Mouse (Mus musculus) heart, postnatal 25 days (tissue): ENCODE measurements around the gene Rpl11. TPM values are rescaled to one million over a fixed set of nuclear protein-coding genes. Genes with fewer than 3 reads are reported as not detected.
"Not testable (repeated sequence)": the region's sequence is repeated elsewhere in the genome, so short reads cannot be mapped to it uniquely, and the experiment has no call there.

Source experiments
- DNase-seq: peaks from one replicate; pipeline ENCODE4 v3.0.0; 2022; ENCODE audit warnings: low spot score
- intact Hi-C: fragments of 180-260 bp; cut with DNase I; formaldehyde crosslinking; loops from one replicate; pipeline ENCODE4 v1.15.1; 2025
- total RNA-seq, 2 experiments: library from RNA; stranded (reverse); gene quantifications; 2 replicates each; pipeline ENCODE4 v1.2.3; 2021

Gene Rpl11
- total RNA-seq, 2 experiments from 2014 or later = 230 to 252 TPM

- intact Hi-C loops = no loop called here
- no peak for DNase-seq
Measured at GRCm38 (mm10) chr4:136076776-136077538, 23.7 kb upstream of the Rpl11 start.

- intact Hi-C loops = loop anchor here (2.0 to 5.0 kb wide), 3 partner anchors 46 to 131 kb away; no protein-coding TSS in a partner anchor
- peak; percentile 57 for DNase-seq
Measured at GRCm38 (mm10) chr4:136071178-136071714, 18.0 kb upstream of the Rpl11 start.

GRCm38 (mm10) chr4:136070592-136070991 lies 17.4 kb upstream of the Rpl11 start:
- intact Hi-C loops = loop anchor here (1.0 to 5.0 kb wide), 4 partner anchors 47 to 132 kb away; no protein-coding TSS in a partner anchor
- no peak for DNase-seq

DNA sequence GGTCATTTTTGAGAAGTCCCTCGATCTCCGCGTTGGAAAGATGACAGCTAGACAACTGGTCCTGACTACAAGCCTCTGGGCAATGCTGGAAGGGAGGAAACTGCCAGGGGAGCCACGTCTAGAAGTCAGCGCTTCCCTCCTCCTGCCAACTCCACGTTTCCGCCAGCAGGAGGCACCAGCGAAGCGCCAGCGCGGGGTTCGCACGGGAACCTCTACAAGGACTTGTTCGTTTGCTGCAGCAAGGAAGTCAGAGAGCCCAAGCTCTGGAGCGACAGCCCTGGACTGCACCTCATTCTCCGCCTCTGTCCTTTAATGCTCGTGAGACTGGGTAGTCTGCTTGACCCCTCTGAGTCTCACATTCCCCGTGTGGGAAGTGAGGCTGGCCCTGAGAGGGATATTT lies 16.7 kb upstream of the Rpl11 start:
- intact Hi-C loops = loop anchor here (1.0 to 5.0 kb wide), 4 partner anchors 47 to 132 kb away; no protein-coding TSS in a partner anchor
- DNase-seq = peak; percentile 70

- intact Hi-C loops = no loop called here
- no peak for DNase-seq
Measured at GRCm38 (mm10) chr4:136069313-136069712, 16.1 kb upstream of the Rpl11 start.

GRCm38 (mm10) chr4:136063143-136063542 lies 9.9 kb upstream of the Rpl11 start:
- intact Hi-C loops = no loop called here
- no peak for DNase-seq

DNA sequence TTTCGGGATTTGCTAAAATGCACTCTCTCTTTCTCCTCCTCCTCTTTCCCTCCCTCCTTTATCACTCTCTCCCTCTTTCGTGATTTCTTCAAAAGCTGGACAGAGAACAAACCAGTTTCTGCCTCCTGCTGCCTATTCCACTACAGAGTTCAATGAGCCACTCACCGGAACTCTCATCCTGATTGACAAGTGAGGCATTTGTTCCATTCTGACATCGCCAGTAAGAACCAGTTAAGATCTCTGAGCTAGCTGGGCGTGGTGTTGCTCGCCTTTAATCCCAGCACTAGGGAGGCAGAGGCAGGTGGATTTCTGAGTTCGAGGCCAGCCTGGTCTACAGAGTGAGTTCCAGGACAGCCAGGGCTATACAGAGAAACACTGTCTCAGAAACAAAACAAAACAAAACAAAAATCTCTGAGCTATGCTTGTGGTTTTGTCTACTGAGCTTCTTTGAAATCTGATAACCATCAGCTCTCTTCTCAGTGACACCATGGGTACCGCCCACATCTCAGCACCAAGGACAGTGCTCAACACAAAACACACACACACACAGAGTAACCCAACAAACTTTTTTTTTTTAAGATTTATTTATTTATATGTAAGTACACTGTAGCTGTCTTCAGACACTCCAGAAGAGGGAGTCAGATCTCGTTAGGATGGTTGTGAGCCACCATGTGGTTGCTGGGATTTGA lies 6.7 kb upstream of the Rpl11 start:
- DNase-seq, intact Hi-C loops: not testable (repeated sequence)

- no peak for DNase-seq
- intact Hi-C loops = no loop called here
Measured at GRCm38 (mm10) chr4:136057916-136058315, 4.7 kb upstream of the Rpl11 start.

DNA sequence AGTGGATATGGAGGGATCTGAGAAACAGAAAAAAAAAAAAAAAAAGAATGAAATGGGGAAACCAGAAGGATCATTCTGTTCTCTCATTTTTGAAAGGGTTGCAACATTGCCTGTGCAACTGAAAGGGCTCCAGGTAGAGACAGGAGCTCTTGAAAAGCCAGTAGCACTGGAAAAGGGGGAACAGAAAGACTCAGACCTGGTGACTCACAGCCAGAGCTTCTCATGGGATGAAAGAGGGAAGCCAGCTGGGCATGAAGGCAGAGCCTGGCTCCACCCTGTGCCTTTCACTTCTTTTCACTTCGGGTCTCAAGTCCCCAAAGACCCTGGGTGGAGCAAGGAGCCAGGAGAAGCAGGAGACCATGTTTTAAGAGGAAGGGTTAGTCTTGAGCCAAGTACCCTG lies 2.8 kb upstream of the Rpl11 start:
- no peak for DNase-seq
- intact Hi-C loops = no loop called here

DNA sequence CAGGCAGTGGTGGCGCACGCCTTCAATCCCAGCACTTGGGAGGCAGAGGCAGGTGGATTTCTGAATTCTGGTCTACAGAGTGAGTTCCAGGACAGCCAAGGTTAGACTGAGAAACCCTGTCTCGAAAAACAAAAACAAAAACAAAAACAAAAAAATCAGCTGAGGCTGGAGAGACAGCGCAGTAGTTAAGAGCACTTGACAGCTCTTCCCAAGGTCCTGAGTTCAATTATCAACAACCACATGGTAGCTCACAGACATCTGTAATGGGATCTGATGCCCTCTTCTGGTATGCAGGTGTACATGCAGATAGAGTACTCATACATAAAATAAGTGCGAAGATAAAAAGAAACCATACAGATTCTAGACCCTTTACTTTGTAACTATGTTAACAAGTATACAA lies 615 bp upstream of the Rpl11 start:
- no peak for DNase-seq
- intact Hi-C loops = loop anchor here (2.0 to 5.0 kb wide), 4 partner anchors 33 to 548 kb away; partner anchors contain the start of genes Eloa, Gale, Kdm1a and Pithd1

DNA sequence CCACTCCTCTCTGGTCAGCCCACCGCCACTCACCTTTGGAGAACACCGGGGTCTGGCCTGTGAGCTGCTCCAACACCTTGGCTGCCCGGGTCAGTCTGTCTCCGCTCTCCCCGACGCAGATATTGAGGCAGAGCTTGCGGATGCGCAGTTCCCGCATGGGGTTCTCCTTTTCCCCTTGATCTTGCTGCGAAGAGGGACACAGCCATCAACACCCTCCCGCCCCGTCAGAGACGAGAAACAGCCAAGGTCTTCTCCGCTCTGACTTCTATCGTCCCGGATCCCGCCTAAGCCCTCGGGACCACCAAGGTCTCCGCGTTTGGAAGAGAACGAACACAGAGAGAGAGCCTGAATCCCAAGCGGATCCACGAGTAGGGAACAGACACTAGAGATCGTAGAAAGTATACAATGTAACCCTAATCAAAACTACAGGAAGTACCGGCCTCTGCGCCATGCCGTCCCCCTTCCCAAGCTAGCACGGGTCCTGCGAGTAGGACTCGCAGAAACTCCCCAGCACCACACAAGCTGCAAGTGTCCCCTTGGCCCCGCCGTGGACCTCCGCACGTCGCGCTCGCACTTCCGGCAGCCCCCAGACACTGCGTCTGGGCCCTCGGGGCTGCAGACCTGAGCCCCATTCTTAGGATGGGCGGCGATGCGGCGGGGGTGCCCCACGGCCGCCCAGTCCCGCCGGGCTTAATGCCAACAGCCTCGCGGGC lies 538 bp downstream of the Rpl11 start:
- intact Hi-C loops = loop anchor here (2.0 to 5.0 kb wide), 4 partner anchors 32 to 550 kb away; partner anchors contain the start of genes Eloa, Gale, Kdm1a and Pithd1
- no peak for DNase-seq

DNA sequence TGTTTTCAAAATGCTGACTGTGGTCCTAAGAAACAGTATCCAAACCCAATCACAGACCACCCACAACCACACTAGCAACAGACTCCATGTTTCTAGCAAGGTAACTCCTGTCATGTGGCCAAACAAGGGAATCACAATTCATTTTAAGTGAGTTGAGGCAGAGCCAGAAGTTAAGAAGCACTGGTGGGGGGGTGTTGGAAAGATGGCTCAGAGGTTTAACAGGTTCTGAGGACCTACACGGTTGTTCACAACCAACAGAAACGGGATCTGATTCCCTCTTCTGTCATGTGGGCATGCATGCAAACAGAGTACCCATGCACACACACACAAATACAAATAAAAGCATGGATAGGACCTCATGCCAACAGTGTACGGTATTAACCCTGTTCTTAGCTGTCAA lies 1.2 kb downstream of the Rpl11 start:
- intact Hi-C loops = loop anchor here (2.0 to 5.0 kb wide), 4 partner anchors 31 to 550 kb away; partner anchors contain the start of genes Eloa, Gale, Kdm1a and Pithd1
- DNase-seq = no peak

DNA sequence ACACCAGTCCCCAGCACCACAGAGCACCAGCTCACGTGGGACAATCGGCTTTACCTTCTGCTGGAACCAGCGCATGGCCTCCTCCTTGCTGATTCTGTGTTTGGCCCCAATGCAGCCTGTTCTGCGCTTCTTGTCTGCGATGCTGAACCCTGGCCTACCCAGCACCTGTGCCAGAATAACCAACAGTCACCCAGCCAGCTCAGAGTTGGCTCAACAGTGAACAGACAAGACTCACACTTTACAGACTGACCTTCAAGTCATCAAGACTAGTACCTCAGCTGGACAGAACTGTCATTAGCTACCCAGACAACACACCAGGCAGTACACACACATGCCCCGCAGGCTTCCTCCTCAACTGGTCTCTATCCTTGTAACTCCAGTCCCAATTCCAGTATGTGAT lies 3.0 kb downstream of the Rpl11 start:
- DNase-seq = no peak
- intact Hi-C loops = loop anchor here (5.0 kb wide), 3 partner anchors 63 to 552 kb away; partner anchors contain the start of genes Gale, Kdm1a and Pithd1

DNA sequence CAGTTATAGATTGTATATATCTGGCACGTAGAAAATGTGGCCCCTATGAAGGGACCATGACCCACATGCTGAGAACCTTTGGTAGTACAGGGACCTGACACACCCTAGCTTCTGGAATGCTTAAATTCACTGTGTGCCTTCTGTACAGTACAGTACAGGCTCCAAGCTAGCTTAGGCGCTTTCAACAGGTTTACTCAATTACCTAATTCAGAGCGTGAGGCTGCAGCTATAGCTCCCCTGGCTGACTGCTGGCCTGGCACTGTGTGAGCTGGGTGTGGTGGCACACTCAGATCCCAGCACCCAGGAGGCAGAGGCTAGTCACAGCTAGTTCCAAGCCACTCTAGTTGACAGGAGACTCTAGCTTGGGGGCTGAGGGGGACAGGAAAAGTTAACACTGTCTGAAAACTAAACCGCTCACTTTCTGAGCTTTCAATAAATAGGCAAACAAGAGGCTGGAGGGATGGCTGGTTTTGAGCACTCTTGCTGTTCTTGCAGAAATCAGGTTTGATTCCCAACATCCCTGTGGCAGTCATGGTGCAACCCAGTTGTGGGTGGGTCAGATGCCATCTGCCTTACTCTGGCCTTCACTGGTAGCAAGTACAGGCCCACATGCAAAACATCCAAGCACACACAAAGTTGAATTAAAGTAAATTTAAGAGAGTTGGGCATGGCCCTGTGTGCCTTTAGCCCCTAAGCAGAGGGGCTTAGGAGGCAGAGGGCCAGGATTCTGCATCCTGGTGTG lies 4.8 kb downstream of the Rpl11 start:
- no peak for DNase-seq
- intact Hi-C loops = no loop called here

GRCm38 (mm10) chr4:136047626-136048025 lies 5.6 kb downstream of the Rpl11 start:
- intact Hi-C loops = no loop called here
- DNase-seq = no peak

GRCm38 (mm10) chr4:136046888-136047287 lies 6.3 kb downstream of the Rpl11 start:
- DNase-seq = no peak
- intact Hi-C loops = no loop called here

DNA sequence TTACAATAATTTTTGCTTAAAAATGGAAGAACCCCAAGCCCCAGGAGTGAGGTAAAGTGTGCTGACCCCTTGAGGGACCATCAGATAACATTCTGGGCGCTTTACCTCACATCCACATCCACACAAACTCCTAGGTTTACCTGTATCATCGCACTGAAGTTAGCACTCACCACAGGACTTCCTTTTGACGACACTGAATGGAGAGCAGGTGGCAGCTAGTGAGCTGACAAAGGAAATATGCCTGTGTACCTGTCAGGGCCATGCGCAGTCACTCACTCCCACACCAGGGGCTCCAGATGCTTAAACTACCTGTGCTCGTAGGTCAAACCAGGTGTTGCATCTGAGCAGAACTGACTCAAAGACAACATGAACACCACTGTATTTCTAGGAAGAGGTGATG lies 8.1 kb downstream of the Rpl11 start:
- intact Hi-C loops = no loop called here
- no peak for DNase-seq

DNA sequence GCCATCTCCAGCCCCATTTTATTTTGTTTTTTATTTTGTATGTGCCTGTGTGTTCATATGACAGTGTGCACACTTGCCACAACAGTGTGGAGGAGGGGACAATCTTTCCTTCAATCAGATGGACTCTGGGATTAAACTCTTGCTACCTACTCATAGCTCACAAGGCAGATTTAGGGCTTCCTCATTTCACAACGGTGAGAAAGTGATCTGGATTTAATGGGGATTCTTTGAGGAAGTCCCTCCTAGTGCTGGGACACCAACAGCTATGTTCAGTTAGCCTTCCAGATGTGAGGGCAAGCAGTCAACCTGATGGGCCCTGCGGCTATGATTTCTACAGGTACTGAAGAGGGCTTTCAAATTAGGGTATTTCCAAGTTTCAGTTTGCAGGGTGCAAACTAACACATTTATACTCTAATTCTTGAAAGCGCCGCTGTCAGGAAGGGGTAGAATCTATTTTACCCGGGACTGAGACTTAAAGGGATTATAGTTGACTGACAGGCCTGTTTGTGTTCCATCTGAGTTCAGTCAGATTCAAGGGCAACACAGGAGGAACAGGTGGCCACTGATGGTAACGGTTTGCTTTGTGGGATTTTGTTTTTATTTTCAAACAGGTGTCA lies 9.3 kb downstream of the Rpl11 start:
- intact Hi-C loops = no loop called here

GRCm38 (mm10) chr4:136035078-136035477 lies 18.1 kb downstream of the Rpl11 start:
- intact Hi-C loops = no loop called here
- DNase-seq = no peak

More for the DNA sequence above, 9.3 kb downstream of the Rpl11 start:
- no peak for DNase-seq
